Mouse (Mus musculus) monocyte, adult 2 months (primary cell): ENCODE data around the gene Ube2z.

Experiments used
- DNase-seq, 2 experiments: peaks; one replicate each; pipeline ENCODE4 v3.0.0; 2022; ENCODE audit warnings: low spot score in 2 of 2, low read depth in 1 of 2

The Ube2z gene

GRCm38 (mm10) chr11:96064521-96065214 is 520 bp downstream of the Ube2z start:
- DNase-seq, result peak in 1 of 2 experiments; percentile 8

GRCm38 (mm10) chr11:96058309-96058708 is 6.9 kb downstream of the Ube2z start:
- no peak for DNase-seq

DNA sequence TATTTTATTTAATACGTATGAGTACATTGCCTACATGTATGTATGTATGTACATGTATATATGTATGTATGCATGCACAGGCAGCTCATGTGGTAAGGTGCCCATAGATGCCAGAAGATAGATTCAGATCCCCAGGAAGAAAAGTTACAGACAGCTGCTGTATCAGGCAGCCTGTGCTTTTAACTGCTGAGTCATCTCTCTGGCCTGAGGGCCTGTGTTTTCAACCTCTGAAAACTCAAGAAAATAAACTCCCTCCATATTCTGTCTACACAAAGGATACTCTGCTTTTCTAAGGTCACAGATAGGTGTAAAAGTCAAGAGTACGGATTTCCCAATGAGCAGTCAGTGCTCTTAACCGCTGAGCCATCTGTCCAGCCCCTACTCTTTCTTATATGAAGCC is 14.3 kb downstream of the Ube2z start:
- no peak for DNase-seq

DNA sequence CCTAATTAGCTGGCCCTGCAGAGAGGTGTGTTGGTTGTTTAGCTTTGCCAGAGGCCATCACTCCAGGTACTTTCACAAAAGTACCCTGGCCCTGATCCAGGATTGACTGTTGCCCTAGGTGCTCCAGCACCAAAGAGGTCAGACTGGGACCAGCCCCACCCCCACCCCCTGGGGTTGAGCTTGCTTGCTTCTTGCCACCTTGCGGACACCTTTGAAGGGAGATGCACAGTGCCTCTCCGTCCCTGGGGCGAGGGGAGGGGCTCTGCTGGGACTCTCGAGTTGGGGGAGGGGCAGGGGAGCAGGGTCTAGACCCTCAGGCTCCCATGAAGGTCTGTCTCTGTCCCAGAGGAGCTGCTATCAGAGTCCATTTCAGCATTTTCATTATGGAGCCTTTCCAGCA is 15.2 kb downstream of the Ube2z start:
- no peak for DNase-seq

- DNase-seq, result no peak
Measured at GRCm38 (mm10) chr11:96047469-96048373, 17.5 kb downstream of the Ube2z start.

- DNase-seq, result no peak
Measured at GRCm38 (mm10) chr11:96046793-96047192, 18.4 kb downstream of the Ube2z start.

GRCm38 (mm10) chr11:96046028-96046427 is 19.2 kb downstream of the Ube2z start:
- no peak for DNase-seq

GRCm38 (mm10) chr11:96044803-96045567 is 20.2 kb downstream of the Ube2z start:
- no peak for DNase-seq

- DNase-seq, result no peak
Measured at GRCm38 (mm10) chr11:96038560-96038959, 26.6 kb downstream of the Ube2z start.

DNA sequence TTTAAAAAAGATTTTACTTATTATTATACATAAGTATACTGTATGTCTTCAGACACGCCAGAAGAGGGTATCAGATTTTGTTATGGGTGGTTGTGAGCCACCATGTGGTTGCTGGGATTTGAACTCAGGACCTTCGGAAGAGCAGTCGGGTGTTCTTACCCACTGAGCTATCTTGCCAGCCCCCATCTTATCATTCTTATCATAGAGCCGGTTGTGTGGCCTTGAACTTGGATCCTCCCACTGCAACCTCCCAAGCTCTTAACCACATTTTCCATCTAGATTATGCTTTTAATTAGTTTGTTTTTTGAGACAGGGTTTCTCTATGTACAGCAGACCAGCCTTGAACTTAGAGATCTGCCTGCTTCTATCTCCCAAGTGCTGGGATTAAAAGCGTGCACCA is 27.7 kb downstream of the Ube2z start:
- no peak for DNase-seq

DNA sequence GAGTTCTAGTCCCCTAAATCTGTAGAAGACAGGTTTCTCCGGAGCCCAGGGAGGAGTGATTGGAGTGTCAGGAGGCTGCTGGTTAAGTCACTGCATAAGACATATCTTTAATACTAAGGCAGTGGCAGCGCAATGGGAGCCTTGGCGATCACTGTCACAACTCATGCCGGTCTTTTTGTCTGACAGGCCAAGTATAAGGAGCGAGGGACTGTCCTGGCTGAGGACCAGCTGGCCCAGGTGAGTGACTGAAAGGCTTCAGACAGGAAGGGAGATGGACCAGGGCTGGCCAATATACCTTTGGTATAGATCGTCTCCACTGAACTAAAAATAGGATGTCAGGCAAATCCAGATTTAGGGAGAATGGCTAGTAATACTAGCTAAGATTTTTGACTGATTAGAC is 30.1 kb downstream of the Ube2z start:
- peak in 1 of 2 experiments; percentile 6 for DNase-seq

DNA sequence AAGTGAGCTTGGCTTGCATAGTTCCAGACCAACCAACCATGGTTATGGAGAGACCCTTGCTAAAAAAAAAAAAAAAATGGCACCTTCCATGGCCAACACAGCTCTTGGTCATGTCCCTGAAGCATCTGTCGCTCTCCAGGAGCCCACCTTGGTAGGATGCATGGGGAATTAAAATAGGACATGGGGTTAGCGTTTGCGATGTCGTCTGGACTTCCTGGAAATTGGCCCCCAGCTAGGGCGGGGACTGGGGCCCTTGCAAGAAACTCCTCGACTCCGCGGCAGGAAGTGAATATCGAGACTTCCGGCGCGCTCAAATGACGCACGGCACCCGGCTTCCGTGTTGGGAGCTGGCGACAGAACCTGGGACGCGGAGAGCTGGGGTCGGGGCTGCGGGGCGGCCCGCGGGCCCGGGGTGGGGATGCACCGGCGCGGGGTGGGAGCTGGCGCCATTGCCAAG is 30.6 kb downstream of the Ube2z start, which contains the start of gene Snf8:
TSS of gene Snf8 (plus strand) at position 290 of the 457 bp plus-strand sequence.
- peak; percentile 82 to 94 for DNase-seq

GRCm38 (mm10) chr11:96034116-96034515 is 31.1 kb downstream of the Ube2z start:
- DNase-seq, result no peak

DNA sequence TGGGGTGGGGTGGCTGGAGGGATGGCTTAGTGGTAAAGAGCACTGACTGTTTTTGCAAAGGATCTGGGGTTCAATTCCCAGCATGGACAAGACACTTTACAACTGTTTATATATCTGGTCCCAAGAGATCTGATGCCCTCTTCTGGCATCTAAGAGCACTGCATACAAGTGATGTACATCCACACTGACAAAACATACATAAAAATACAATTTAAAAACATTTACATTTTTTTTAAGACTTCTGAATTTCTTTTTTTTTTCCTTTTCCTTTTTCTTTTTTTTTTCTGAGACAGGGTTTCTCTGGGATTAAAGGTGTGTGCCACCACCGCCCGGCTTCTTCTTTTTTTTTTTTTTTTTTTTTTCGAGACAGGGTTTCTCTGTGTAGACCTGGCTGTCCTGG is 31.9 kb downstream of the Ube2z start:
- no peak for DNase-seq

GRCm38 (mm10) chr11:96031701-96032100 is 33.5 kb downstream of the Ube2z start:
- DNase-seq, result no peak

GRCm38 (mm10) chr11:96030571-96030970 is 34.6 kb downstream of the Ube2z start:
- DNase-seq, result no peak

- DNase-seq, result no peak
Measured at GRCm38 (mm10) chr11:96028130-96028529, 37.1 kb downstream of the Ube2z start.

DNA sequence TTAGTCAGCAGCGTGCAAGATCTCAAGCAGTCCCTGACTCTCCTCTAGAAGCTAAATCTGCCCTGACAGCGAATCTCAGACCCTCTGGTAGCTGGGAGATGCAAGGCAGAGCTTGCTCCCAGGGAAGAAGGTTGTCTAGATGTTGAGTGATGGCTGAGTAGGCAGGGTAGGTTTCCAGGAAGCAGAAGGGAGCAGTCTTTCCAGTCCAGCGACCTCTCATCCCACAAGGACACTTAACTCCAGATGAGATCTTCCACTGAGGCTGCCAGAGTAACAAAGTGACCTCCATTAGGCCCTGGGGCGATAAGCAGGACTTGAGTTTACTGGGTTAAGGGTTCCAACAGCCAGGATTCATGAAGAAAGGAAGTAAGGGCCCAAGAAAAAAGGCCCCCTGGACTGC is 44.6 kb downstream of the Ube2z start:
- DNase-seq, result no peak

GRCm38 (mm10) chr11:96017941-96018351 is 47.2 kb downstream of the Ube2z start:
- DNase-seq, result no peak

DNA sequence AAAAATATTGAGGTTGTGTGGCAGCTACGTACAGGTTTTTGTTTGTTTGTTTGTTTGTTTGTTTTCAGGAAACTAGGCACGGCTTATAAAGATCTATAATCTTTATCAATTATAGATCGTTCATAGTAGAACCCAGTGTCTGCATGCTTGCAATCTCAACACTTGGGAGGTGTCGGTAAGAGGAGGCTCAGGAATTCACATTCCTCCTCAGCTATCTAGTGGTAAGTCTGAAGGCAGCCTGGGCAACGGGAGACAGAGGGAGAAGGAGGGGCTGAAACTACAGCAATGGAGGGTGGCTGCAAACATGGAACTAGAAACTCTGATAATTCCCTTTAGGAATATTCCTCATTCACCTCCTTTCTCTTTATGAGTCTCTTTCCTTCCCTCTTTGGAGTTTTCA is 49.8 kb downstream of the Ube2z start:
- DNase-seq, result no peak

DNA sequence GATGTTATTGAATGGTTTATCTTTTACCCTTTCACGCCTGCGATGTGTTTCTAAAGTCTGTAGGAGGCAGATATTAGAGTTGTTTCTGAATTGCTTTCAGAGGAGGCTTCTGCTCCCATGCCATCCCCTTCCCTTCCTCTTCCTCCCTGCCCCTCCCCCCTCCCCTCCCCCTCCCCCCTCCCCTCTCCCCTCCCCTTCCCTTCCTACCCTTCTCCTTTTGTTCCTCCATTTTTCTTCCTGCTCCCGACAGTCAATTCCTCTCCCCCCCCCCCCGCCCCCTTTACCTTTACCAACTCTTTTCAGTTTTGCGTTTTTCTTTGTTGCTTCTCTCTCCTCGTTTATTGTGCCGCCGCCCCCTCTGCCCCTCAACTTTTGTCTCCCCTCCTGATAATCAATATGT is 53.2 kb downstream of the Ube2z start:
- DNase-seq, result no peak
